Mouse (Mus musculus) erythroid progenitor cell, adult 5-6 weeks (primary cell): ENCODE measurements around the gene Lman1l. TPM values are rescaled to one million over a fixed set of nuclear protein-coding genes. Genes with fewer than 3 reads are reported as not detected.

Experiments
- ATAC-seq: replicated peaks from 2 replicates; pipeline ENCODE4 v1.8.0; 2016; ENCODE audit warnings: moderate number of reproducible peaks, mild to moderate bottlenecking, moderate TSS enrichment, inconsistent platforms; ENCODE audit not compliant: poor library complexity, low FRiP score, severe bottlenecking
- total RNA-seq, 2 experiments: library from RNA; stranded (forward) in 1 of 2; stranded (reverse) in 1 of 2; fragments of 150-400 nt in 1 of 2; fragments of 186-747, 209-891 nt in 1 of 2; gene quantifications; 2 replicates each; pipeline versions ENCODE4 v1.2.3 to v1.2.4; 2015 to 2017; ENCODE audit warnings: low replicate concordance in 2 of 2

Lman1l gene
- total RNA-seq, 2 experiments from 2014 or later = not detected

DNA sequence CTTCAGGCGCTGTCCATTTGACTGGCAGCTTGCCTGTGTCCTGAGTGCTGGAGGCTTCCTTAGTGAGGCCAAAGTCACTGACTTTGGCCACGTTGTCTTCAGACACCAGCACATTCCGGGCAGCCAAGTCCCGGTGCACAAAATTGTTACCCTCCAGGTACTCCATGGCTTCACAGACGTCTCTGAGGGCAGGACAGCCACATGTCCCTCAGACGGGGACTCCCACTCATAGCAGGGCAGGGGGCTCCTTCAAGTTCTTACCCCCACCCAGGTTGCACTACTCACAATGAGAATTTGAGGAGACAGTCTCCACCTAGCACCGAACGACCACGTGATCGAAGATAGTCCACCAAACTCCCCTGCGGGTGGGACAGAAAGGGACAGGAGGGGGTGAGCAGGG, 7.3 kb upstream of the Lman1l start:
- no peak for ATAC-seq

DNA sequence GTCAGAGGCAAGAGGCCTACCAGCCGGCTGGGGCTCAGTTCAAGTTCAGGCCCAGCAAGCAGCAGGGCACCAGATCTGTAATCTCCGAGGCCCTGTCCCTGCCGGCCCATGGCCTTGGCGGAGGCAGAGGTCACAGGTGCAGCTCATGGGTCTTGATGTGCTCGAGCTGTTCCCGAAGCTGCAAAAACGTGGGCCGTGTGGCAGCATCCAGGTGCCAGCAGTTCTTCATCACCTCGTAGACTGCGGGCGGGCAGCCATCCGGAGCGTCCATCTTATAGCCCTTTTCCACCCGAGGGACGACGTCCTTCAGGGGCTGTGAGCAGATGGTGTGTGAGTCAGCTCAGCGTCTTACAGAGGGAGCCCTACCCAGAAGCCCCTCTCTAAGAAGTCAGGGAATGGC, 6.6 kb upstream of the Lman1l start:
- no peak for ATAC-seq

DNA sequence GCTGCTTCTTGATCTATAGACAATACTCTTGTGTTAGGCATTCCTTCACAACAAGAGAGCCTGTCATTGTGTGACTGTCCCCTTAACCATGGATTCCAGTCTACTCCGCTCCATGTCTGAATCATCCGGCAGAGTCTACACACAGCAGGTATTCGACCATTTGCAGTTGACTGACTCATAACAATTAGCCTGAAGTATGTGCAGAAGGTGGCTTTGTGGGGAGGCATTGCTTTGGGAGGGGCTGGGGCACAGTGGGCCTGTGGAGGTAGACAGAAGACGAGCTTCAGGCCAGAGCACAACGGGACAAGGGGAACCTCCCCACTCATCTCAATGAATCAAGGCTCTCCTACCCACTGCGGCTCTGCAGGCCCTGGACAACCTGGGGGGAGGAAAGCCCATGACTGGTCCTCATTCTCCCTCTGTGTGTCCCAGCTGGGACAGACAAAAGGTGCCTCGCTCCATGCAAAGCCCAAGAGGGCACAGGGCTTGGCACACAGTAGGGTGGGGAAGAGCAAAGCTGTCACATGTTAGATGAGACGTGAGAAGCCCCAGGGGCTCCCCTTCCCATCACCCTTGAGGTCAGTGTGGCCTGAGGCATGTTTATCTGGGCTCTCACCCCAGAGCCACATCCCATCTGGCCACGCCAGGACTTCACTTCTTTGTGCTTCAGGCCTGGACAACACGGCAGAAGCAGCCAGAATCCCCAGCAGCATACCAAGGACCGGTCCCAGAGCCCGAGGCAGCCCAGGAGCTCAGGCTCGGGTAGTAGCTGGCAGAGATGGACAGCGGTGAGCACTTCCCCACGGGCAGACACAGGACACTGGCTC, 5.3 kb upstream of the Lman1l start:
- ATAC-seq = no peak

DNA sequence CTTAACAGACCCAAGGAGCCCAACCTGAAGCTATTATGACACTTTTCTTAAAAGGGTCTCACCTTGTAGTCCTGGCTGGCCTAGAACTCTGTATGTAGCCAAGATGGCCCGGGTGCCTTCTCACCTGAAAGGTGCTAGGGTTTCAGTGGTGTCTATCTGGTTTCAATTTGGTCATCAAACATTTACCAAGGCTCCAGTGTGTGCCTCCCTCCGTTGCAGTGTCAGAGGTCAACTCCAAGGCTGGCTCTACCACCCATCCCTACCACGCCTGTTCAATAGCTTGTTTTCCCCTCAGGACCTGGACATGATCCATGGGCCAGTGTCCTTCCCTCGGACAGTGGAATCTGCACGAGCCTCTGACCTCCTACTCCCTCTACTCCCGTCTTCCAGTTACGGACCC, 3.7 kb upstream of the Lman1l start:
- ATAC-seq = no peak

DNA sequence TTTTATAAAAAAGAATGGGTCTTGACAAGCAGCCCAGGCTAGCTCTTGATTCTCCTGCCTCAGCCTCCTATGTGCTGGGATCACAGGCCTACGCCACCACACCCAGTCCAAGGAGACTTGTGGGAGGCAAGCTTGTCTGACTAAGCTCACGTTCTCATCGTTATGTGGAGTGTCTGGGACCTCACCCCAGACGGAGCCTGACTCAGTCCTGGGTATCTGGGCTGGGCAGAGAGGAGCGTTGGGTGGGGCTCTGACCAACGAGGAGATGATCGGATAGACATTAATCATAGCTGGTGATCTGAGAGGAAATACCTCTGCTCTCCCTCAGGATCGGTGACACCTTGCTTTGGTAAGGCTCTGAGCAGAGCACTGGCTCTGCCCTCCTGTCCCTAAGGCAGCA, 1.7 kb downstream of the Lman1l start:
- ATAC-seq = no peak

DNA sequence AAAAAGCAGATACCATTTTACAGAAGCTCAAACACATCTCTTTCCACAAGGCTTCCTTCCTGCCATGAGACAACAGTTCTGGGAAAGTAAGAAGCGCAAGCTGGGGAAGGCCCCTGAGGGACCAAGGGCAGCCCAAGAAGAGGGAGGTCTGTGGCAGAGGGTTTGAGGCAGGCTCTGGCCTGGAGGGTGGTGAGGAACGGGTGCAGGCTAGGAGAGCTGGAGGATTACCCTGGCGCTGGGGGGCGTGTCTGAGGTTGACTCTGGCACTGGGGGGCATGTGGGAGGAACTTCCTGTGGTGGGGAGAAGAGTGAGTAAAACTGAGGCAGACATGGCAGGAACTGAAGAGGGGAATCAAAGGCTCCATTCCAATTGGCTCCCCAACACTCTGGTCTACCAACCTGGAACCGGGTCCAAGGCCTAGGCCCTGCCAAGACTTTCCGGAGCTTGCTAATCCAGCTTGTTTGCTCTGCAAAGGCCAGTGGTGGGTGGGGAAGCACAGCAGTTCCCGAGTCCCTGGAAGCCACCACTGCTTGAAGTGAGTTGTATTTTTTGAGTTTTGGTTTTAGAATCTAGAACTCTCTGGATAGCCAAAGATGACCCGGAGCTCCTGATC, 2.9 kb downstream of the Lman1l start:
- no peak for ATAC-seq

GRCm38 (mm10) chr9:57614786-57615185, 5.8 kb downstream of the Lman1l start:
- ATAC-seq = no peak

- no peak for ATAC-seq
Measured at GRCm38 (mm10) chr9:57613975-57614374, 6.6 kb downstream of the Lman1l start.

GRCm38 (mm10) chr9:57612587-57612986, 8.0 kb downstream of the Lman1l start:
- no peak for ATAC-seq

GRCm38 (mm10) chr9:57610359-57610826, 10.2 kb downstream of the Lman1l start:
- ATAC-seq = no peak

GRCm38 (mm10) chr9:57609803-57610202, 10.8 kb downstream of the Lman1l start:
- ATAC-seq = no peak

- ATAC-seq = no peak
Measured at GRCm38 (mm10) chr9:57606139-57606851, 14.3 kb downstream of the Lman1l start, which contains the start of gene Cplx3. Gene Cplx3, minus strand, starts transcription at chr9:57606281.

DNA sequence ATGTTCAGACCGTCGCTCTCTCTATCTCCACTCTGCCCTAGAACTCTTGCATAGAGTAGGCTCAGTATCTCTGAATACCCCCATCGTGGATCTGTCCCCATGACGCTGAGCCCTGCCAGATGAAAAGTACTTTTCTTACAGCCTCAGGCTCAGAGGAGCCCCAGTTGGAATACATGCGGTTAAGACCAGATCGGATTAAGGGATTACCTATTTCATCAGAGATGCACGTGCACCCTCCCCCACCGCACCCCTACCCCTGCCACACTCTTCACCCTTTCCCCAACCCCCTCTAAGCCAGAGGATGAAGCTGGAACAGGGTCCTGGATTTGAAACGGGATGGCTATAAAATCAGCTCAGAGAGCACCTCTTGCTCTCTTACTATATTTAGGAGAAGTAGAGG, 15.1 kb downstream of the Lman1l start:
- no peak for ATAC-seq

DNA sequence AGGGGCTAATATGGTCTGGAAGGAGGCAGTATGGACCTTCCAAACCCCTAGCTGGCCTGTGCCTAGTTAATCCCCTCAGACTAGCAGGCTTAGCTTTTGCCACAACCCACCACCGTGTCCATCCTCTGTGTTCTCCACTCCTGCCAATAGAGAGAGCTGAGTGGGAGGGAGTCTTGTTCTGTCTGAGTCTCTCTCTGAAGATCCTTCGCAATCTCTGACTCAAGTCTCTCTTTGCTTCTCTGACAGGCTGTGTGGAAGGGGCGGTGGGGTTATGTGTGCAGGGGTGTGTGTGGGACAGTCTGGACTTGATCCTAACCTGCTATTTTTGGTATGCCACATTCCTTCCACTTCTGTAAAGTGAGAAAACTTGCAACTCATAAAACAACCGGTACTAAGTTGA, 15.7 kb downstream of the Lman1l start:
- ATAC-seq = no peak

- no peak for ATAC-seq
Measured at GRCm38 (mm10) chr9:57602098-57602497, 18.5 kb downstream of the Lman1l start.

- no peak for ATAC-seq
Measured at GRCm38 (mm10) chr9:57601353-57601706, 19.2 kb downstream of the Lman1l start.

DNA sequence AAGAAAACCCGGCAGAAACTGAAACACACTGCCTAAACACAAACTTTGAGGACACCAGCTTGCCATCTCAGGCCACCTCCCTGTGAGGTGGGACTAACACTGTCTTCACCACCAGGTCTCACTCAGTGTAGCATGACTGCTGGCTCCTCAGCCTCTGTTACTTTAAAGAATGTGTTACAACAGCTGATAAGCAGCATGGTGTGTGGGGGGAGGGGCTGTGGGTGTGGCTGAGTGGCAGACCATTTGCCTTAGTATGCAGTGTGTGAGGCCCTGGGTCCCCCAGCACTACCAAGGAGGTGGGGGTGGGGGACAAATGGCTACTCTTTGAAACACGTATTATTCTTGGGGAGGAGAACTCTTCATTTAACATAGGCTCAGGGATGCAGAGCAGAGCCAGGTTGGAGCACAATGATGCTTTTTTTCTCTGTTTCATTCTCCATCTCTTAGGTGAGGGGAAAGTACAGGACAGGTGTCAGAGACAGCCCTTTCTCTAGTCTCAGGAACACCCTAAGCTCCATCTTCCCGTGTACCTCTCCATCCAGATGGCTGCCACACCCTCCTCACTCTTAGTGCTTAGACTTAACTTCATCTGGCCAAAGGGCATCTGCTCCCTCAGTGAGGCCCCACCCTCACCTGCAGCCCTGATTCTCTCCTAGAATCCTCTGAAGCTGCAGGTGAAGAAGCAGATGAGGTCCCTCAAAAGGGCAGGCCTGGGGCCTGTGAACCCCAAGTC, 19.8 kb downstream of the Lman1l start:
- no peak for ATAC-seq

DNA sequence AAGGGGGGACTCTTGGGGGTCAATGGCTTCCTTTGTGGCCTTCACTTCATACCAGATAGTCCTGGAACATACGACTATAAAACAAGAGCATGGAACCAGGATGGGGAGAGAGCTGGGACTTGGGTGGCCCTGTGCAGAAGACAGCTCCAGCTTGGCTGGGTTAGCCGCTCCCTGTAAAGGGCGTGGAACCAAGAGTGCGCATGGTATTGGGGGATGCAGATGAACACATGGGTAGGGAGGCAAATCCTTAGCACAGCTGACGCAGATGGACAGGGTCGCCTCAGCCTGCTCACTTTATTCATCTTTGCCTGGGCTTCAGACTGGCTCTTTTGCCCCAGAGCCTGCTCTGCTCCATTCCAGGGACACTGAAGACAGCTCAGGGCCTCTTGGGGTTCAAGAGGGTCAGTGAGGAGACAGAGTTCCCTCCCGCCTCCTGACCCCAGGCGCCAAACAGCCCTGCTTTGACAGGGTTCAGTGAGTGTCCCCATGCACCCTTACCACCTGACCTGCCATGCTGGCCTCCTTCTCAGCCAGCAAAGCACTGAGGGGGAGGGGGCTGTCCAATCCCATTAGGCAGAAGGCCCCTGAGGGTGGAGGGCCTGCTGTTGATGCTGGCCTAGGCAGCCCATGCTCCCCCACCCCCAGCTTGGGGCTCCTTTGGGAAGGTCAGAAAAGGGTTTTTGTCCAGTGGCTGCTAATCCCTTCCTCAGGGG, 21.6 kb downstream of the Lman1l start:
- no peak for ATAC-seq

DNA sequence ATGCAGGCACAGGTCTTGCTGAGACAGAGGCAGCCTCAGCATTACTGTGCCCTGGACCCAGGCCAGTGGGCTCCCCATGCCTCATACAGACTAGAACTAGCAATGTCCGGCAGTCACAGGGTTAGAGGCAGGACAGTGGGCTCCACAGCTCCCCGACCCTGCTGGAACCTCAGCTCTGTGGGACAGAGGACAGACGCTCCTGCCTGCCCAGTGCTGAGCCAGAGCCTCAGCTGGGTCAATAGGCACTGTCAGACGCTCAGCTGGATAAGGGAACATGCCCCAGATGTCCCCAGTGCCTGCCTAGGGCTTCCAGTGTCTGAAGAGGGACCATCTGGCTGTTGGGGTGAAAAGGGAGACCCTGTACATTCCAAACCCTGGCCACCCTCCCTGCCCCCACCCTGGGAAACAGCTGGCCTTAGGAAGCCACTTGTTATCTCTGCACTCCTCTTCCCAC, 22.6 kb downstream of the Lman1l start:
- no peak for ATAC-seq
